Mouse (Mus musculus) CD4-positive helper T cell, adult 2 months (primary cell): ENCODE measurements around the gene Med31.

Source experiments
- DNase-seq: peaks from one replicate; pipeline ENCODE4 v3.0.0-alpha.2; 2012; ENCODE audit warnings: low read depth, missing footprints, low spot score

Med31 gene

GRCm38 (mm10) chr11:72215410-72215797 is at the start of gene Med31:
Gene Med31 (minus strand): TSS chr11:72215592.
- DNase-seq, result peak; percentile 89

GRCm38 (mm10) chr11:72256441-72256840 is 41.0 kb upstream of the Med31 start:
- no peak for DNase-seq

GRCm38 (mm10) chr11:72255629-72256028 is 40.2 kb upstream of the Med31 start:
- no peak for DNase-seq

GRCm38 (mm10) chr11:72245196-72245753 is 29.9 kb upstream of the Med31 start:
- DNase-seq, result no peak

- DNase-seq, result no peak
These were observed 24.9 kb upstream of the Med31 start for GRCm38 (mm10) chr11:72240062-72240860.

GRCm38 (mm10) chr11:72234013-72234412 is 18.6 kb upstream of the Med31 start:
- no peak for DNase-seq

- no peak for DNase-seq
These were observed 17.6 kb upstream of the Med31 start for GRCm38 (mm10) chr11:72232991-72233390.

GRCm38 (mm10) chr11:72232068-72232467 is 16.7 kb upstream of the Med31 start:
- DNase-seq, result no peak

- DNase-seq, result no peak
These were observed 13.1 kb upstream of the Med31 start for GRCm38 (mm10) chr11:72228513-72228912.

- DNase-seq, result no peak
These were observed 11.5 kb upstream of the Med31 start for GRCm38 (mm10) chr11:72226901-72227300.

- DNase-seq, result no peak
These were observed 10.8 kb upstream of the Med31 start for GRCm38 (mm10) chr11:72226020-72226791.

- peak; percentile 73 for DNase-seq
These were observed 9.5 kb upstream of the Med31 start for GRCm38 (mm10) chr11:72224865-72225264.

- no peak for DNase-seq
These were observed 8.0 kb upstream of the Med31 start for GRCm38 (mm10) chr11:72223414-72223813.

- peak; percentile 79 for DNase-seq
These were observed 5.9 kb upstream of the Med31 start for GRCm38 (mm10) chr11:72221278-72221677.

- DNase-seq, result no peak
These were observed 1.7 kb upstream of the Med31 start for GRCm38 (mm10) chr11:72217116-72217515.

GRCm38 (mm10) chr11:72214591-72215409 is 592 bp downstream of the Med31 start:
- peak; percentile 98 for DNase-seq

- DNase-seq, result no peak
These were observed 7.5 kb downstream of the Med31 start for GRCm38 (mm10) chr11:72207834-72208377.

GRCm38 (mm10) chr11:72207204-72207833 is 8.1 kb downstream of the Med31 start, which contains the start of the genes 4933427D14Rik and Txndc17:
Gene 4933427D14Rik (minus strand): TSS chr11:72207459.
Gene Txndc17 (plus strand): TSS chr11:72207547.
- DNase-seq, result peak; percentile 87

GRCm38 (mm10) chr11:72206341-72207203 is 8.8 kb downstream of the Med31 start, which contains the start of gene Gm43951:
Gene Gm43951 (minus strand): TSS chr11:72206840.
- DNase-seq, result peak; percentile 21

- no peak for DNase-seq
These were observed 10.1 kb downstream of the Med31 start for GRCm38 (mm10) chr11:72205256-72205655.
